Mouse (Mus musculus): Measurements from ENCODE around the gene Polr2b.

Polr2b gene

DNA sequence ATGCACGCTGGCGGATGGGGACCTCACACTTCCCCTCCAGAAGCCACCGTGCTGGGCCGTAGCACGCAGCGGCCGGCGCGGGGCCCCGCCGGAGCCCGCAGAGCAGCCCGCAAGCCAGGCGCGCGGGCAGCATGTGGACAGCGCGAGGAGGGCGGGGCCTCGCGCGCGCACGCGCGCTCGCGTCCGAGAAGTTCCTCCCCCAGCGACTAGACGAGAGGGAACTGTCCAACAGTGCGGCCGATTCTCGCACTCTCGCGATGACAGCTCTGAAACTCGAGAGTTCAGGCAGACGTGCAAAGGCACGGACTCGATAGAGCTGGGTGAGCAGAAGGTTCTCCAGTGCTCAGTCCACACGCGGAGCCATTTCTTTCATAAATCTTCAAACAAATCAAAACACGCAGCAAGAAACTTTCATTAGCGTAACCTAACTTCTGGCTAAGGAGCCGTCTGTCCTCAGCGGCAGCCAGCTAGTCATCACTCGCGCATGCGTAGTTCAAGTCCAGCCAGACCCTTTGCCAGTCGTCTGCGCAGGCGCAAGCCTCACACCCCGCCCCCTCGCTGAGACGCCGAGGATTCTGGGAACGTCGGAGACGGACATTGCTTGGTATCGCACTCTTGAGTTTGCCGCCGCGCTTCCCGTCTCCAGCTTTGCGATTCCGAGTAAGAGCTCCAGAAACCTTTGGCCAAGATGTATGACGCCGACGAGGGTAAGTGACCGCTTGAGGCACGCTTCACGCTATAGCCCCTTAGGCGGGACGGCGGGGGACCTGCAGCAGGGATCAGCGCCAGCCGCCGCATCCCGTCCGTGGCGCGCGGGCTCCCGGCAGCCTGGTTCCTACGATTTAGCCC, at the start of gene Polr2b, which contains the start of gene Noa1:
TSS of gene Polr2b (plus strand) at position 224 of the 849 bp plus-strand sequence.
TSS of gene Noa1 (minus strand) at position 161 of the 849 bp plus-strand sequence.
- peak; percentile 97 to 99 for DNase-seq (ENCODE audit: low spot score in 2 of 2)

DNA sequence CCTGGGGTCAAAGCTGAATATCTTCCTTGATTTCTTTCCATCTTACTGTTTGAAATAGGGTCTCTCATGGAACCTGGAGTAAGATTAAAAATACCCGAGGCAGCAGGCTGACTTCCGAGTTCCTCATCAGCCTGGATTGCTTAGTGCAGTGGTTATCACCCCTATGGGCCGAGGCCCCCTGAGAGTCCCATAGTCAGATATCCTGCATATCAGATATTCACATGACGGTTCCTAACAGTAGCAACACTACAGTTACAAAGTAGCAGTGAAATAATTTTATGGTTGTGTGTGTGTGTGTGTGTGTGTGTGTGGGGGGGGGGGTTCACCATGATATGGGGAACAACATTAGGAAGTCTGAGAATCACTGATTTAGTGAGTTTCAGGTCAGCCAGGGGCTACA, 48.8 kb upstream of the Polr2b start:
- DNase-seq (ENCODE audit: low spot score in 2 of 2) = no peak

DNA sequence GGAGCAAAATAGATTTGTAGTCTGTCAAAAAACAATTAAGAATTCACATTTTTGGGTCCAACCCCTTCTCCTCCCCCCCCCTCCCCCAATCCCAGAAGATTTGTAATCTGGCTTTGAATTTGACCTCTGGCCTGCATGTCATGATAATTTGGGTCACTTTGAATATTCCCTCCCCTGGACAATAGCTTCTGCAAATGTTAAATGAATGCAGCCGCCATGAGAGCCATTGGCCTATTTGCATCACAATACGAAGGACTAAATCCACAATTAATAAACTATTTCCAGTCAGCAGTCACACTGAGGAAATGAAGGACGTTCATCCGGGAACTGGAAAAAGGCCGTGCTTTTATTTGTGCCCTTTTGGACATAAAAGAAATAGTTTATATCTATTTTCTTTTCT, 47.8 kb upstream of the Polr2b start:
- DNase-seq (ENCODE audit: low spot score in 2 of 2) = no peak

DNA sequence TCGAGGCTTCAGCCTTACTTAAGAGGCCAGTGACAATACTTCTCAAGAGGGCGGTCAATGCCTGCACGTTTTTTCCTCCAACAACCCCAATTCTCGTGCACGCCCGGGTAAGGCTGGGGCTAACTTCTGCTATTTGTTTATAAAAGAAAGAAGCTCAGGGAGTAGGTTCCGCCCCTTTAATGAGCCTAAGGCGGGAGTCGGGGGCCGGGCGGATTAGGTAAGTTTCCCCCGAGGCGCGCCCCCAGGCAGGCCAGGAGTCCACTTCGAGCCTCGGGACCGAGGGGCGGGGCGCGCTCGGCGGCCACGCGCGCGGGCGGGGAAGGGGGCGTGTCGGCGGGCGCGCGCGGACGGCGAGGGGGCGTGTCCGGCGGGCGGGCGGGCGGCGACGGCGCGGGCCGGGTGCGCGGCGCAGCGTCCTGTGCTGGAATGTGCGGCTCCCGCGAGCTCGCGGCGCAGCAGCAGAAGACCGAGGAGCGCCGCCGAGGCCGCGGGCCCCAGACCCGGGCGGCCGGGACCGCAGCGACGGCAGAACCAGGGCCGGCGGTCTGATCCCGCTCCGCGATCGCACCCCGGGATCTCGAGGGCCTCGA, 44.8 kb upstream of the Polr2b start, which contains the start of gene Rest:
TSS of gene Rest (plus strand) at position 411 of the 590 bp plus-strand sequence.
- peak; percentile 27 to 52 for DNase-seq (ENCODE audit: low spot score in 2 of 2)

DNA sequence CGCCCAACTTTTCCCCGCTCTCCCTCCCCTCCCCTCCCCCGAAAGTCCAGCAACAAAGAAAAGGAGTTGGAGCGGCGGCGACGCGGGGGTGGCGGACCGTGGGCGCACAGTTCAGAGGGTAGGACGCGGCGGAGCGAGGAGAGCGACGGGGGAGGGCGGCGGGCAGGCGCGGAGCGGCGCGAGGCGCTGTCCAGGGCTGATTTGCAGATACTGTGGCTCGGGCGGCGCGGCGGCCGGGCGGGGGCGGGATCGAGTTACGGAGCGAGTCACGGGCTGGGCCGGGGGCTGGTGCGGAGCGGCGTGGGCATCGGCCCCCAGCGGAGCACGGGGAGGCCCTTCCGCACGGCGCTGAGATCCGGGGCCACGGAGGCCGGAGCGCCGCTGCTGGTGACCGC, 44.3 kb upstream of the Polr2b start:
- peak; percentile 37 to 40 for DNase-seq (ENCODE audit: low spot score in 2 of 2)

DNA sequence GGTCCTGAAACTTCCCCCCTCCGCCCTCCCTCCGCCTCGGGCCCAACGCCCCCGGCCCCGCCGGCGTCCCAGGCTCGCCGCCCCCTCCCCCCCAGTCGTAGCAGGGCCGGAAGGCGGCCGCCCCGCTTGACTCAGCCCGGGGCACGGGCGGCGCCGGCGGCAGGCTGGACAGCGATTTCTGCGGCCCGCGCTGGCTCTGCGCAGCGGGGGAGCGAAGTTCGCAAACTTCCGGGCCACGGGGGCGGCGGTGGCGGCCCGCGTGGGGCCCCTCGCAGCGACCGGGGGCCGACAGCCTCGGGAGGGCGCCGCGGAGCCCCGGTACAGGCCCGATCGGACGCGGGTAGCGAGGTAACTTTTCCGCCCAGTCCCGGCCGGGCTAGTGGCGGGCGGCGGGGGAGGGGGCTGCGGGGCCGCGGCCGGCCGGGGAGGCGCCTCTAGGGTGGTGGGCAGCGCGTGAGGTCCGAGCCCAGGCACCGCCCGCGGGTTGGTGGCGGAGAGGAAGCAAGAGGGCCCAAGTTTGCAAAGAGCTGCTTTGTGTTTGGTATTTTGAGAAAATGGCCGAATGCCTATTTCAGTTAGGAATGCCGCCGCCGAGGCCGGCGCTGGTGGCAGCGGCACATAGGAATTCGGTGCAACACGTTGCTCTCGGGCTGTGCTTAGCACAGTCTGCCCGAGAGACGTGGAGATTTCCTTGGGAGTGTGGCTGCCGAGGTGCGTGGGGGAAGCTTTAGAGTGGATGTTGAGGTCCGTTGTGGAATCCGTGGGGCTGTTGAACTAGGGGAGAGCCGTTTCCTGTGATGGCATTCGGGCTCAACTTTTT, 43.7 kb upstream of the Polr2b start:
- DNase-seq (ENCODE audit: low spot score in 2 of 2) = peak in 1 of 2 experiments; percentile 25

DNA sequence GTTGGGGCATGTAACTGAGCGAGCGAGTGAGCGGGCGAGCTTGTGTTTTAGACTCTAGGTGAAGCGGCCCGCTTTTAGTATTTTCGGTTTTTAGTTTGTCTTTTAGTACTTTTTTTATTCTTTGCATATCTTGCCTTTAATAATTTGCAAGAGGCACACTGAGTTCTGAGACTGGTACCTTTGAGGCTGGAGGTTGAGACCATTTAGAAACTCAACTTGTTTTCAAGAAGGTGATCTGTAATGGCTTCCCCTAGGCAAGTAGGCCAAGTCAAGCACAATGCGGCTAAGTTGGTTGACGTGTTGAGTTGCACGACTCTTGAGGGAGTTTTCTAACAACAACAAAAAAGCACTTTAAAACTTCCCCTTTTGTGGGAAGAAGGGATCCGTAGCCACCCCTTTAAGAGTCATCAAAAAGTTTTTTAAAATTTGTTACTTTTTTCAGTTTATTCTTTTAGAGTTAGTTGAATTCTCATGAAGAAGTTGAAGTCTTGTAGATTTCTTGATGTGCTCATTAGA, 43.0 kb upstream of the Polr2b start:
- no peak for DNase-seq (ENCODE audit: low spot score in 2 of 2)

DNA sequence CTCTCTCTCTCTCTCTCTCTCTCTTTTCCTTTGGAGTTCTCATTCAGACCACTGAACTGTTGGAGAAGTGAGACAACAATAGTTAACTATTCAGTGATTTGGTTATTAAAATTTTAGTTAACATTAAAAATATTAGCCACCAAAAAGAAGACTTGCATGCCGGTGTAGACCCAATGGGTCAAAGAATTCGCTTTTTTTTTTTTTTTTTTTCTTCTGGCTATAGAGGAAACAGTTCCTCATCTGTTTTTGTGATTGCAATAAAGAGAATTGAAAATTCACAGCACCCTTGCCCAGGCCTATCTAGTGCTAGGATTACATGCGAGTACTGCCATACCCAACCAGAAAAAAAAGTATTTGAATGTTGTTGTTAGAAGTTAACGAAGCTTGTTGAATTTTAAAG, 42.5 kb upstream of the Polr2b start:
- no peak for DNase-seq (ENCODE audit: low spot score in 2 of 2)

DNA sequence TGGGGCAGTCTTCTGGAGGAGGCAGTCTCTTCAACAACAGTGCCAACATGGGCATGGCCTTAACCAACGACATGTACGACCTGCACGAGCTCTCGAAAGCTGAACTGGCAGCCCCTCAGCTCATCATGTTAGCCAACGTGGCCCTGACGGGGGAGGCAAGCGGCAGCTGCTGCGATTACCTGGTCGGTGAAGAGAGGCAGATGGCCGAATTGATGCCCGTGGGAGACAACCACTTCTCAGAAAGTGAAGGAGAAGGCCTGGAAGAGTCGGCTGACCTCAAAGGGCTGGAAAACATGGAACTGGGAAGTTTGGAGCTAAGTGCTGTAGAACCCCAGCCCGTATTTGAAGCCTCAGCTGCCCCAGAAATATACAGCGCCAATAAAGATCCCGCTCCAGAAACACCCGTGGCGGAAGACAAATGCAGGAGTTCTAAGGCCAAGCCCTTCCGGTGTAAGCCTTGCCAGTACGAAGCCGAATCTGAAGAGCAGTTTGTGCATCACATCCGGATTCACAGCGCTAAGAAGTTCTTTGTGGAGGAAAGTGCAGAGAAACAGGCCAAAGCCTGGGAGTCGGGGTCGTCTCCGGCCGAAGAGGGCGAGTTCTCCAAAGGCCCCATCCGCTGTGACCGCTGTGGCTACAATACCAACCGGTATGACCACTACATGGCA, 41.9 kb upstream of the Polr2b start:
- DNase-seq (ENCODE audit: low spot score in 2 of 2) = no peak

DNA sequence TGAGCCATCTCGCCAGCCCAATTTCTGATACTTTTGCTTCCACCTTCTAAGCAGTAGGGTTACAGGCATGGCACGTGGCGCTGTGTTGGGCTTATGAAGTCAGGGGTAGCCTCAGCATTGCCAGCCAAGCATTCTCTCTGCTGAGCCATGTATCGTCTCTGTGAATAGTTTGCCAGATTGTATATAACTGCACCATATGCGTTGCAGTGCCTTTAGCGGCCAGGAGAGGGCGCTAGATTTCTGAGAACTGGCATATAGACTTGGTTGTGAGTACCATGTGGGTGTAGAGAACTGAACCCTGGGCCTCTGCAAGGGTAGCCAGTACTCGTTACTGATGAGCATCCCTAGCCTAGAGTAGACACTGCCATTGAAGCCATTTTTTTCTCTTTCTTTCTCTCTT, 40.5 kb upstream of the Polr2b start:
- DNase-seq (ENCODE audit: low spot score in 2 of 2) = no peak

DNA sequence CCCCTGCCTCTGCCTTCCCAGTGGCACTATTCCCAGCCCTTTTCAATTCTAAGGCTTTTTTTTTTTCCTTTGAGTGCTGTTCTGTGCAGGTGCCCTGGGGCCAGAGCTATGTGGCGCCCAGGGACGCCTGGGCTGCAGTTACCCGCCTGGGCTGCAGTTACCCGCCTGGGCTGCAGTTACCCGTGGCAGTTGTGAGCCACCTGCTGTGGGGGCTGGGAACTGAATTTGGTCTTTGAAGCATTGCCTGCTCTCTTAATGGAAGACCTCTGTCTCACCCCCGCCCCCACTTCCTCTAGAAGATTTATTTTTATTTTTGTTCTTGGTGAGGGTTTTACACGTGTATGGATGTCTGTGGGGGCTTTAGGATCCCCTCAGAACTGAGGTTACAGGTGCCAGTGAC, 36.8 kb upstream of the Polr2b start:
- no peak for DNase-seq (ENCODE audit: low spot score in 2 of 2)

DNA sequence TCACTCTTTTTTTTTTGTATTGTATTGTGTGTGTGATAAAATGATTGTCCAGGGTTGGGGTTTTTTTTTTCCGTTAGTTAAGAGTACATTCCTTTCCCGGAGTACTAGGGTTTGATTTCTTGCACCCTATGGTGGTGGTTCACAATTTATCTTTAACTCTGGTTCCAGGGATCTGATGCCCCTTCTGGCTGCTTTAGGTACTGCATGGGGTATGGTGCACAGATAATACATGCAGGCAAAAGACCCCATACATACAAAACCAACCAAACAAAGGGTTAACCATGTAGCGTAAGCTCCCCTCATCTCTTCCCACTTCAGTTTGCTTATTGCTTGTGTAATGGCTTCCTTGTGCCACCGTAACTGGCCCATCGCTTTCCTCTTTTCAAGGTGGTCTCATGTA, 34.0 kb upstream of the Polr2b start:
- DNase-seq (ENCODE audit: low spot score in 2 of 2) = no peak

DNA sequence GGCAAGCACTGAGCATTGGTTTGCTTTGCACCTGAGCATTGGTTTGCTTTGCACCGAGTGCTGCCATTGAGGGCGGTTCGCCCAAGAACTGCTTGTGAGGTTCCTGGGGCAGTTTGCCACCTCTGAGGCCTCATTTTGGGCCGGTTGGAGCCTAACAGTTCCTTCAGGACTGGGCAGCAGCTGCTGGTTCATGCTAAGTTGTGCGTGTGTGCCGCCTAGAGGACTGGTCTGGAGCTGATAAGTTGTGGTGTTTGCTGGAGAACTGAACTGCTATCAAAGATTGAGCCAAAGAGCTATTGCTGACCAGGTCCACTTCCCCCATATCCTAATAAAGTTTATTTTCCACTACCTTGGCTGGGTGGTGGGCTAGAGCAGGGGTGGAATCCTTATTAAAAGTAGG, 32.7 kb upstream of the Polr2b start:
- no peak for DNase-seq (ENCODE audit: low spot score in 2 of 2)

DNA sequence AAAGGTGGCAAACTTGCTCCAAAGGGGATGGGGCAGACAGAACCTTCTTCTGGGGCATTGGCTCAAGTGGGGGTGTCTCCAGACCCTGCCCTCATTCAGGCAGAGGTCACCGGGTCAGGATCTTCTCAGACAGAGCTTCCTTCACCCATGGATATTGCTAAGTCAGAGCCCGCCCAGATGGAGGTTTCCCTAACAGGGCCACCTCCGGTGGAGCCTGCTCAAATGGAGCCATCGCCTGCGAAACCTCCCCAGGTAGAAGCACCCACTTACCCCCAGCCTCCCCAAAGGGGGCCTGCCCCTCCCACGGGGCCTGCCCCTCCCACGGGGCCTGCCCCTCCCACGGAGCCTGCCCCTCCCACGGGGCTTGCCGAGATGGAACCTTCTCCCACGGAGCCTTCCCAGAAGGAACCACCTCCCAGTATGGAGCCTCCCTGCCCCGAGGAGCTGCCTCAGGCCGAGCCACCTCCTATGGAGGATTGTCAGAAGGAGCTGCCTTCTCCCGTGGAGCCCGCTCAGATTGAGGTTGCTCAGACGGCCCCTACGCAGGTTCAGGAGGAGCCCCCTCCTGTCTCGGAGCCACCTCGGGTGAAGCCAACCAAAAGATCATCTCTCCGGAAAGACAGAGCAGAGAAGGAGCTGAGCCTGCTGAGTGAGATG, 28.3 kb upstream of the Polr2b start:
- no peak for DNase-seq (ENCODE audit: low spot score in 2 of 2)

DNA sequence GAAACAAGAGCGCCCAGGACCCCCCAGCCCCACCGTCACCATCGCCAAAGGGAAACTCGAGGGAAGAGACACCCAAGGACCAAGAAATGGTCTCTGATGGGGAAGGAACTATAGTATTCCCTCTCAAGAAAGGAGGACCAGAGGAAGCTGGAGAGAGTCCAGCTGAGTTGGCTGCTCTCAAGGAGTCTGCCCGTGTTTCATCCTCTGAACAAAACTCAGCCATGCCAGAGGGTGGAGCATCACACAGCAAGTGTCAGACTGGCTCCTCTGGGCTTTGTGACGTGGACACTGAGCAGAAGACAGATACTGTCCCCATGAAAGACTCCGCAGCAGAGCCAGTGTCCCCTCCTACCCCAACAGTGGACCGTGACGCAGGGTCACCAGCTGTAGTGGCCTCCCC, 27.7 kb upstream of the Polr2b start:
- no peak for DNase-seq (ENCODE audit: low spot score in 2 of 2)

DNA sequence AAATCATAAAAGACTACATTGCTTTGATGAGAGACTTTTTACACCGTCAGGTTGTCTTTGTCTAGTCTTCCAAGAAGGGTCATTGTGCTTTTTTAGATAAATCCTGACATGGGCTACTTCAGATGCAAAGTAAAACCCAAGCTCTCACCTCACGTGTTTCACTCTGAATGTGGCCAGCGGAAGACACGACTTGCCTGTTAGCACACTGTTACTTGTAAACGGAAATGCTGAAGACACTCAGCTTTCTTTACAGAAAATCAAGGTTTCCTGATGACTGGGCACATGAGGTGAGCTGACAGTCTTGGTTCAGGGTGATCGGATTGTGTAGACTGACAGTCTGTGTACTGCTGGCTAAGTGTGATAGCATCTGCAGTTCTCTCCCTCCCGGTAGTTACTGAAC, 24.3 kb upstream of the Polr2b start:
- no peak for DNase-seq (ENCODE audit: low spot score in 2 of 2)

DNA sequence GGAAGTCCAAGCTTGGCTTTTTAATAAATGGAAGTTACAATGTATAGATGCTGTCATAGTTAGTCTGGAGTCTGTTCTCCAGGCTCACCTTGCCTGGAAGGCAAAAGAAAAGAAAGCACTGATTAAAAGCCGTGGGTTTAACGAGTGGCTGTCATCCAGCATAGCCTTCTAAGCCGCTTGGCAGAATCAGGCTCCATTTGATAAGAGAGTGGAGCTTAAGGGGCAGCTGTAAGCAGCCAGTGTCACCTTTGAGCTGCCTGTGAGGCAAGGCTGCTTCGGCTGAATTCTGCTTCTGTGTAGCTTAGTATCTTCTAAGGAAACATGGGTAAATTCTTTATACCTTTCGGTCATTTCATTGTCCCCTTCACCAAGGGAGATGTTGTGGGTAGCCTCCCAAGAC, 23.0 kb upstream of the Polr2b start:
- no peak for DNase-seq (ENCODE audit: low spot score in 2 of 2)

DNA sequence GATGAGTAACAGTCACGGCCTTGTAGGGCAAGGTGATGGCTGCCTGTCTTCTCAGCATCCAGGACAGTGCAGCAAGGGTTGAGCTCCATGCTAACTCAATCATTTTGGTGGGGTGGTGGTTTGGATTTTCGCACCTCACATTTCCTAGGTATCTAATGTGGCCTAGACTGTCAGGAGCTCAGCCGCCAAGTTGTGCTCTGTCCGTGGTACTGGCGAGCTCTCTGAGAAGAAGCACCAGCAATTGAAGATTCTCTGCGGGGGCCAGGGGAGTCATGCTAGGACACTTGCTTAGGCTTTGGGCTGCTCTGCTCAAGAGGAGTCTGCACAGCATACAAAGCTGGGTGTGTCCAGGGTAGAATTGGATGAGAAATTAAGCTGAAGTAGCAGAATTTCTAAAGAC, 22.0 kb upstream of the Polr2b start:
- no peak for DNase-seq (ENCODE audit: low spot score in 2 of 2)

DNA sequence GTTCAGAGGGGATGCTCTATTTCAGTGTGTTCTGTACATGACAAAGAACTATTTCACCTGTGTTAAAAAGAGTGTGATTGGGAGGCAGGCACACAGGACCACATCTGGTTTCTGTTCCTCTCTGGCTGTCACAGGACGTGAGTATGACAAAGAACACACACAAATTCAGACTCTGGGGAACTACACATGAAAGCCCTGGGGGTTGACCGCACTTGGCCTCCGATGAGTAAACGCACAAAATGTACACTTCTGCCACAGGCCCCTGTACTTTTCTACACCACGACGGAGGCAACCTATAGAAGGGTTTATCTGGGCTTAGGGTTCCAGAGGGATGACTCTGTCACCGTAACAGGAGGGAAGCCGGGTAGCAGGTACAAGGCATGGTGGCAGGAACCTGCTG, 20.3 kb upstream of the Polr2b start:
- no peak for DNase-seq (ENCODE audit: low spot score in 2 of 2)

DNA sequence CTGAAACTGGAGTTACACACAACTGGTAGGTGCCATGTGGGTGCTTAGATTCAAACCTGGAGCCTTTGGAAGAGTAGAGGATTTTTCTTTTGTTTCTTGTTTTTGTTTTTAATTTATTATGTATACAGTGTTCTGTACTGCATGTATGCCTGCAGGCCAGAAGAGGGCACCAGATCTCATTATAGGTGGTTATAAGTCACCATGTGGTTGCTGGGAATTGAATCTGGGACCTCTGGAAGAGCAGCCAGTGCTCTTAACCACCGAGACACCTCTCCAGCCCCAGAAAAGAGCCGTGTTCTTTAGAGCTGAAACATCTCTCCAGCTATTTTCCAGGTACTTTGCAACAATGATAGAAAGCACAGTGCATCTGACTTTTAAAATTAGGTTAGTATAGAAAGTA, 19.3 kb upstream of the Polr2b start:
- DNase-seq (ENCODE audit: low spot score in 2 of 2) = no peak
